Mouse (Mus musculus) olfactory bulb, adult 2 months (tissue): Measurements from ENCODE around the gene Gm49392.

Source experiments
- CTCF ChIP-seq: fragments of 200-500 bp; IDR thresholded peaks from 2 replicates; pipeline ENCODE4 v1.5.1; 2012; ENCODE audit warnings: low read depth, mild to moderate bottlenecking, low read length, moderate library complexity; ENCODE audit not compliant: insufficient read depth
- POLR2A ChIP-seq: fragments of 200-500 bp; IDR thresholded peaks from 2 replicates; pipeline ENCODE4 v1.6.1; 2012; ENCODE audit warnings: mild to moderate bottlenecking, low read depth, low read length, moderate library complexity; ENCODE audit not compliant: insufficient read depth

DNA sequence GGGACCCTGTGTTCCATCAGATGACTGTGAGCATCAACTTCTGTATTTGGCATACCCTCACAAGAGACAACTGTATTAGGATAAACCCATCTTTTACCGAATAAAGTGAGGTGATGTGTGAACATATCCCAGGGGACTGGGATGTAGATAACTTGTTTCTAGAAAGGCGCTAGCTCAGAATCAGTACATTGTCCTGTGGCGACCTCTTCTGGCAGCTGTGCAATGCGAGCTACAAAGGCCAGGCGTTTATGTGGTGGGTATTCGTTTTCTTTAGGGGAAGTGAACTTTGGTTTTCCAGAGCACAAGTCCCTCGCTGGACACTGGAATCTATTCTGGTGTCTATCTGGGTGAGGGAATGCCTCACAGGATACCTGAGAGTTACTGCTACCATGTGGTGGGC, 77.2 kb downstream of the Gm49392 start:
- no peak for TF ChIP-seq POLR2A
- TF ChIP-seq CTCF: no peak
